Comparison of ENCODE assay signal across 11 mouse cellular contexts in the genomic region with DNA sequence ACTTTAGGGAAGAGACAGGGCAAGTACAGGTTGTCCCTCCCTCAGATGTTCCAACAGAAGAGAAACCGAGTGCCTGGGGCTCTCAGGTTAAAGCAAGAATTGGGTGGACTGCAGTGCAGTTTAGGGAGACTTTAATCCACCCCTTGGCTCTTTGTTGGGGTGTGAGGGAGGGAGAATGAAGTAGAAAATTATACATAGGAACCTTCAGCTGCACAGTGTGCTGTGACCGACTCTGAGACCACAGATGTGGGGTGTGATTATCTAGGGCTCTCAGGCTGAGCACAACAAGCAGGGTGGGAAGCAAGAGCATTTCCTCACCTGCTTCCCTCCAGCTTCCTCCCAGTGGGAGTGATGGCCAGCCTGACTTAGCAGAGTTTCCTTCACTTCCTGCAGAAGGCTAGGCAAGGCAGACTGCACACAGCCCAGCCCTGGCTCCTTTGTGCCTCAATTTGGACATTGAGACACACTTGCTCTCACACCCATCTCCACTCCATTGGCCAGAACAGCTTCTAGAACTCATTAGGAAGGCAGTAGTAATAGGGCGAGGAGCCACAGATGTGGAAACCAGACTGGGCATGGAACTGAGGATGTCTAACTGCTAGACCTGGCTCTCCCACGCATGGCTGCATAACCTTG. TPM values are rescaled to one million over a fixed set of nuclear protein-coding genes. Genes with fewer than 3 reads are reported as not detected.
DNase-seq lines count a peak whose midpoint lies in the region; ATAC-seq and TF ChIP-seq lines count a peak whose summit lies in the region.
"Had no signal": no experiment of that assay in that cellular context is flagged by ENCODE, and none has a peak within 500 bp of the region (broad histone marks: within the 10 kb centered on the region; RNA-seq: fewer than 3 reads in every experiment).

No protein-coding gene starts in this region.

- H3K36me3 ChIP-seq in heart, postnatal 0 days (replicated peaks; ENCODE audit: control insufficient read depth, insufficient read depth, low read length), result peaks cover 5% of the 10 kb centered on the region; the same call in 1 of the 2 replicates
- H3K36me3 ChIP-seq in lung, embryonic 16.5 days (ENCODE audit: control insufficient read depth, insufficient read depth, low read length), result no peaks in the 10 kb centered on the region

- peak overlapping the region; percentile 75 for H3K27ac ChIP-seq in heart, postnatal 0 days (ENCODE audit: low read depth)
- peak overlapping the region; percentile 47 for H3K27ac ChIP-seq in lung, embryonic 16.5 days (ENCODE audit: low read length)

- H3K4me1 ChIP-seq in heart, postnatal 0 days (ENCODE audit: control insufficient read depth, insufficient read depth), result peaks cover 46% of the 10 kb centered on the region
- peaks cover 22% of the 10 kb centered on the region for H3K4me1 ChIP-seq in lung, embryonic 16.5 days (replicated peaks; ENCODE audit: control insufficient read depth, insufficient read depth, low read length)

- no peak overlapping the region for H3K4me2 ChIP-seq in heart, postnatal 0 days (ENCODE audit: low read depth, low read length)
- no peak overlapping the region for H3K4me2 ChIP-seq in lung, embryonic 16.5 days (ENCODE audit: low read depth, low read length)

- ATAC-seq in heart, postnatal 0 days (ENCODE audit: insufficient read depth, low read depth), result peak; percentile 16
- no peak for ATAC-seq in lung, embryonic 16.5 days (ENCODE audit: low read depth)

- 50% methylated on average over 4 of the region's 4 CpGs for WGBS in heart, postnatal 0 days
- WGBS in lung, embryonic 16.5 days, result 67% methylated on average over 4 of the region's 4 CpGs

- TF ChIP-seq EP300 in heart, postnatal 0 days (IDR thresholded peaks at IDR 0.05; ENCODE audit: low read depth), result no peak; the same call in 1 of the 2 replicates

- no peak overlapping the region for H3K4me3 ChIP-seq in heart, postnatal 0 days (ENCODE audit: low read depth, low read length)
- no peak overlapping the region for H3K4me3 ChIP-seq in lung, embryonic 16.5 days (ENCODE audit: low read length)

- no peaks in the 10 kb centered on the region for H3K9me3 ChIP-seq in heart, postnatal 0 days (replicated peaks; ENCODE audit: control insufficient read depth, low read length)
- H3K9me3 ChIP-seq in lung, embryonic 16.5 days (ENCODE audit: control insufficient read depth, low read length), result no peaks in the 10 kb centered on the region
- H3K9me3 ChIP-seq: limb, embryonic 12.5 days had no signal

- H3K9ac ChIP-seq in heart, postnatal 0 days (replicated peaks; ENCODE audit: low read depth, low read length), result no peak overlapping the region
- H3K9ac ChIP-seq in lung, embryonic 16.5 days (ENCODE audit: low read length), result no peak overlapping the region; the same call in 1 of the 2 replicates
- H3K9ac ChIP-seq: limb, embryonic 12.5 days had no signal

- H3K27me3 ChIP-seq in heart, postnatal 0 days (ENCODE audit: control insufficient read depth, insufficient read depth, low read length), result no peaks in the 10 kb centered on the region
- H3K27me3 ChIP-seq in lung, embryonic 16.5 days (ENCODE audit: control insufficient read depth, insufficient read depth, low read depth, low read length), result no peaks in the 10 kb centered on the region
- H3K27me3 ChIP-seq: limb, embryonic 12.5 days had no signal

- no peak for TF ChIP-seq CTCF in heart, postnatal 0 days (IDR thresholded peaks at IDR 0.05; ENCODE audit: low read depth)

- peak; percentile 39 for DNase-seq in cerebellum, adult 9-11 months
- DNase-seq in cerebellum, postnatal 36 days, result no peak
- peak; percentile 56 for DNase-seq in adipocyte (ENCODE audit: low spot score)
- no peak for DNase-seq in heart, postnatal 0 days (ENCODE audit: low spot score)
- no peak for DNase-seq in frontal cortex, postnatal 25 days (ENCODE audit: low spot score in 2 of 2)
- no peak for DNase-seq in T-cell, adult 2 months (ENCODE audit: low spot score)
- no peak for DNase-seq in thymus, postnatal 0 days (ENCODE audit: low spot score)
- DNase-seq: thymus, adult 18-20 months had no signal

RNA-seq across cellular contexts. Expression of a gene that starts 25.7 kb away (rescaled TPM):
- total RNA-seq in heart, postnatal 0 days (2014; rRNA removed; ENCODE audit: low replicate concordance), result 55.7 and 100 TPM in 2 replicates
- 41.6 and 44.9 TPM in 2 replicates for polyA plus RNA-seq in heart, postnatal 0 days (2015; fragmentation: Nextera tagmentation; extraction: Ambion mirVana)
- polyA plus RNA-seq in lung, embryonic 16.5 days (2015; fragmentation: Nextera tagmentation; extraction: Ambion mirVana), result 57.9 and 63.0 TPM in 2 replicates
- 10.9 and 12.2 TPM in 2 replicates for polyA plus RNA-seq in thymus, postnatal 0 days (2015; fragmentation: Nextera tagmentation; extraction: Ambion mirVana)

RNA-seq across cellular contexts. Expression of a gene that starts 30.7 kb away (rescaled TPM):
- 0.12 TPM in 1 of 2 replicates, not detected in the other for total RNA-seq in heart, postnatal 0 days (2014; rRNA removed; ENCODE audit: low replicate concordance)
- polyA plus RNA-seq in heart, postnatal 0 days (2015; fragmentation: Nextera tagmentation; extraction: Ambion mirVana), result 0.51 and 0.61 TPM in 2 replicates
- polyA plus RNA-seq in lung, embryonic 16.5 days (2015; fragmentation: Nextera tagmentation; extraction: Ambion mirVana), result 1.9 and 3.0 TPM in 2 replicates
- polyA plus RNA-seq in thymus, postnatal 0 days (2015; fragmentation: Nextera tagmentation; extraction: Ambion mirVana), result 0.20 and 0.33 TPM in 2 replicates
- polyA plus RNA-seq: C2C12 had no signal

RNA-seq across cellular contexts. Expression of a gene that starts 43.8 kb away (rescaled TPM):
- total RNA-seq in heart, postnatal 0 days (2014; rRNA removed; ENCODE audit: low replicate concordance), result 2.0 and 2.5 TPM in 2 replicates
- polyA plus RNA-seq in heart, postnatal 0 days (2015; fragmentation: Nextera tagmentation; extraction: Ambion mirVana), result 1.6 and 1.8 TPM in 2 replicates
- 3.5 and 5.8 TPM in 2 replicates for polyA plus RNA-seq in lung, embryonic 16.5 days (2015; fragmentation: Nextera tagmentation; extraction: Ambion mirVana)
- polyA plus RNA-seq in thymus, postnatal 0 days (2015; fragmentation: Nextera tagmentation; extraction: Ambion mirVana), result 5.6 and 6.1 TPM in 2 replicates

RNA-seq across cellular contexts. Expression of a gene that starts 46.4 kb away (rescaled TPM):
- total RNA-seq in heart, postnatal 0 days (2014; rRNA removed; ENCODE audit: low replicate concordance), result 221 and 310 TPM in 2 replicates
- polyA plus RNA-seq in heart, postnatal 0 days (2015; fragmentation: Nextera tagmentation; extraction: Ambion mirVana), result 345 and 362 TPM in 2 replicates
- 123 and 126 TPM in 2 replicates for polyA plus RNA-seq in lung, embryonic 16.5 days (2015; fragmentation: Nextera tagmentation; extraction: Ambion mirVana)
- 84.9 and 93.3 TPM in 2 replicates for polyA plus RNA-seq in thymus, postnatal 0 days (2015; fragmentation: Nextera tagmentation; extraction: Ambion mirVana)

RNA-seq across cellular contexts. Expression of a gene that starts 46.6 kb away (rescaled TPM):
- total RNA-seq in heart, postnatal 0 days (2014; rRNA removed; ENCODE audit: low replicate concordance), result 125 and 146 TPM in 2 replicates
- 162 and 165 TPM in 2 replicates for polyA plus RNA-seq in heart, postnatal 0 days (2015; fragmentation: Nextera tagmentation; extraction: Ambion mirVana)
- 252 and 267 TPM in 2 replicates for polyA plus RNA-seq in lung, embryonic 16.5 days (2015; fragmentation: Nextera tagmentation; extraction: Ambion mirVana)
- polyA plus RNA-seq in thymus, postnatal 0 days (2015; fragmentation: Nextera tagmentation; extraction: Ambion mirVana), result 195 and 200 TPM in 2 replicates

Comparison
In these comparisons a context has a peak if more than half of its experiments do, and no peak if none do; other contexts are left out.
1. DNase-seq: peak in cerebellum, adult 9-11 months (single experiment) and adipocyte (single experiment); none in cerebellum, postnatal 36 days (0 of 2), heart, postnatal 0 days (single experiment), frontal cortex, postnatal 25 days (0 of 2), T-cell, adult 2 months (single experiment) and thymus, postnatal 0 days (single experiment).